Mouse (Mus musculus): ENCODE results near the gene Lrrc3b. TPM values are rescaled to one million over a fixed set of nuclear protein-coding genes. Genes with fewer than 3 reads are reported as not detected.

Lrrc3b gene
- 1 to 10 TPM; 2.1 to 2.4 TPM for total RNA-seq (2021)
- long read RNA-seq, experiment 1, partial matches to known transcripts = 0 of 2 reads
- long read RNA-seq, experiment 1, other reads (novel, unspliced or antisense) = 0 of 2 reads
- long read RNA-seq, experiment 2, partial matches to known transcripts = 0 of 2 reads
- long read RNA-seq, experiment 2, other reads (novel, unspliced or antisense) = 1 of 2 reads

DNA sequence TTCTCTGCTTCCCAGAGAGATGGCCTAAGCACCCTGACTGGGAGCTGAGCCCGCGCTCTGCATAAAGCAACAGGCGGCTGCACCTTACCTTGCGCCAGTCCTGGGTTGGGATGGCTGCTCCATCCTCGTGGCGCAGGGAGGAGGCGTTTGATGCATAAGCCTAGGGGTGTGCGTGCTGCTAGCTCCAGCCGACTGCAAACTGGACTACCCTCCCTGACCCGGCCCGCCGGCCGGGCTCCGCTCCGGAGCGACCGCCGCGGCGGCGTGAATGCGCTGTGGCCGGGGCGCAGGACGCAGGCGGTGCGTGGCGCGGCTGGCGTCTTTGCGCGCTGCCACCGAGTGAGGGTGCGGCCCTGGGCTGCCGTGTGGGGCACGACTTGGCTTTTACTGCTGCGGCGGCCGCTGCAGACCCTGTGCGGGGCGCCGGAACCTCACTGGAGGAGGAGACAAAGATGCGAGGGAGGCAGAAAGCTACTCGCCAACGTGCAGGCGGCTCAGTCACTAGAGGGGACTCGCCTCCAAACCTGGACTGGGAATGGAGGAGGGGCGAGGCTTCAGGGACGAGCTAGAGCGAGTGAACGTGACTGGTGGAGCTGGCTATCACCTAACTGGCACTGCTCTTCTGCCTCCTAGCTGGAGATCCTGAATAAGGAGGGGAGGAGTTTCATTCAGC lies at the start of gene Lrrc3b:
TSS of gene Lrrc3b (minus strand) at position 503 of the 673 bp plus-strand sequence.
- peak; percentile 9 for DNase-seq
- intact Hi-C loops (cut with DNase I; ENCODE audit: low total_unique reads) = no loop called here

DNA sequence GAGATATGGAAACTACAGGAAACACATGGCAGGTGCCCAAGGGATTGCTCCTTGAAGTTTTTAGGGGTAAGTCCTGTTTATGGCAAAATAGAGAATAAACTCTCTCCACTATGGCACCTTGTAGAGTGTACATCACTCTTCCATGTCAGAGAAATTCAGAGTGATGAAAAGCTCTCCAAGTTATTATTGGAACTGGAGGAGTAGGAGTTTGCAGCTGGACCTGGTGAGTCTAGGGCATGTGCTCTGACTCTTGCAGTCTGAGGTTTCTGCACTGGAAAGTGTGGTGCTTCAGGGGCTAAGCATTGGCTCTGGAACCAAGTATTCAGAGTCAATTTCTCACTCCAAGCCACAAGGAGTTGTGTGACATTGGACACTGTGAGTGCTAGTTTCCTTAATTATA lies 38.9 kb upstream of the Lrrc3b start:
- intact Hi-C loops (cut with DNase I; ENCODE audit: low total_unique reads) = no loop called here
- DNase-seq = no peak

DNA sequence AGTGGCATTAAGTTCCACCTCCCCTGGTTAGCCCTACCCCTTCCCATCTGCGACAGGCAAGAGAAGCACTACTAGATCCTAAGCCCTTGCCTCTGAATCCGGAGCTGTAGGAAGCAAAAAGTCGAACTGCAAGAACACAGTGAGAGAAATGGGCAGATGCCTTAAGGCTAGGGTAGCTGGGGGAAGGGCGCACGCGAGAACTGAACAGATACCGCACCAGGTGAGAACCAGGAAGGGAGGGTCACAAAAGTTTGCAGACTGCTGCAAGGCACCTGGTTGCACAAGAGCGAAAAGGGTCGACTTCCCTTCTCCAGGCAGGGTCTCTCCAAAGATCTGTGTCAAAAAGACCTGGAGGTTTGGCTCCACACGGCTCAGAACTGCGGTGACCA lies 697 bp downstream of the Lrrc3b start:
- no peak for DNase-seq
- intact Hi-C loops (cut with DNase I; ENCODE audit: low total_unique reads) = no loop called here

DNA sequence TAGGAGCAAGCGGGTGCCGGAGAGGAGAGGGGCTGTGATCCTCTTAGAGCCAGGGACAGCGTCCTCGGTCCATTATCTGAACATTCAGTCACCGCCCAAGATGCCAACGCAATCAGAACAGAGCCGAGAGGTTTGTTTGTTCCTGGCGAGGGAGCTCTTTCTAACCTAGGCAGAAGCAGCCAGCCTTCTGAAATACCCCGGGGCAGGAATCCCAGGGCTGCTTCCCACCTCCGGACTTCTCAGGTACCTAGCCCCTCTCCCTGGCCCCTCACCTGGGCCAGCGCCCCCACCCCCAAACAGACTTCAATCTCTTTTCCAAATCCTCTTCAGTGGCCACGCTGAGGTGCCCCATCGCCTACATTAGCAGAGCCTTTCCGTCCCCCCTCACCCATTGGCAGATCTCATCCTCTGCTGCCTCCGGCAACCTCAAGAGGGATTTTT lies 1.3 kb downstream of the Lrrc3b start:
- intact Hi-C loops (cut with DNase I; ENCODE audit: low total_unique reads) = no loop called here
- DNase-seq = no peak

DNA sequence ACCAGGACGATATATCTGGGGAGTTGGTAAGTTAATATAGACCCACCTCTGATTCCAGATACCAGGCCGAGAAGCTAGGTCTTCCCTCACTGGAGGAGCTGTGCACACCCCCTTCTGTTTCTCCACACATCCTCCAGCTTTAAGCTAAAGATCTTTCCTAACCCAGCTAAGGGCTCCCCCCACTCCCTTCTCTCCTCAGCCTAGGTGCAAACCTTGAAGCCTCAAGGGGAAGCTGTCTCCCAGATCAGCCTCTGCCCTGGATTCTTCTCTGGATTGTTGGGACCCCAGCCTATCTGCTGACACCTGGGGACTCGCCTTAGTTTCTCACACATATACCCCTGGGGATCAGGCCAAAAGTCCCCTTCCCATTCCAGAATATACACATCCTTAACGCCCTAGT lies 1.7 kb downstream of the Lrrc3b start:
- intact Hi-C loops (cut with DNase I; ENCODE audit: low total_unique reads) = no loop called here
- DNase-seq = no peak

DNA sequence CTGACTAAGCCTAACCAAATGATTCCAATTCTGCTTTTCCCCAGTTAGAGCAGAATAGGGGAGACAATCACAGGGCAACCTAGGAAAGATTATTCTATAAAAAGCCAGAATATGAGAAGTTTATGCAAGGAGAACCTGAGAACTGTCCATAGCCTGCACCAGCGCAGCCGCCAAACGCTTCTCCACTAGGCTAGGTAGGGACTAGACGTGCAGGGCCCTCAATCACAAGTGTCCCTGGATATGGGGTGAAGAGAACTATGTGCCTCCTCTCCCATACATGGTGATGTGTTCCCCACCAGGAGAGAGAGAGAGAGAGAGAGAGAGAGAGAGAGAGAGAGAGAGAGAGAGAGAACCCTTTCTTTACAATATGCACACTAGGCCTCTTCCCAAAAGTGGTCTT lies 2.2 kb downstream of the Lrrc3b start:
- no peak for DNase-seq
- intact Hi-C loops (cut with DNase I; ENCODE audit: low total_unique reads) = no loop called here

DNA sequence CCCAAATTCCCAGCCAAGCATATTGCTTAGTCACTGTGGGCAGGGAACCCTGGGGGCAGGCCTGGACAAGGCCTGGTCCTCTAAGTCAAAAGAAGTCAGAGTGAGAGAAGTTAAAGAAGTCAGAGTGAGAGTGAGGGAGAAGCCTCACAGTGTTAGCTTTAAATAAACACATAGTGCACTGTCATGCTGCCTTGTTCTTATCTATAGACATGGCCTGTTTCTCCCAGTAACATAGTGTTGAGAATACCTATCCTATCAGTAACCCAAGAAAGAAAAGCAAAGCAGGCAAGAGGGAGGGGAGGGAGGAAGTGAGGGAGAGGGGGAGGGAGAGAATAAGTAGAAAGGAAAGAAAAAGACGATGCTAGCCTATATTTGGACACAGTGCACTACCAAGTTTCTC lies 6.4 kb downstream of the Lrrc3b start:
- intact Hi-C loops (cut with DNase I; ENCODE audit: low total_unique reads) = no loop called here
- DNase-seq = no peak

DNA sequence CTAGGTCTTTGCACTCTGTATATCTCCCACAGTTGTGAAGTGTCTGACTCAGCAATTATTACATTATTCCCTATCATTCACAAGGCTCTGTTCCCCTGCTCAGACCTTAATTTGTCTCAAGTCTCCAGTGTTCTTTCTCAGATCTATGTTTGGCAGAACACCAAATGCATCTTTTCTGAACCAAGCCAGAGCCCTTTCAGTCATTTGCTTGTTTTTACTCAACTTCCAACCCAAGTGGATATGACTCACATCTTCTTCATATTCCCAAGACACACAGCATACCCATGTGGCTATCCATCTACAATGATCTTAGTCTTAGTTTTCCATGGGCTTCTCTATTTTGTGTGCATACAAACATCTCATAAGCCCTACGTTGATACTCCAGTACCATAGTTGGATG lies 17.2 kb downstream of the Lrrc3b start:
- no peak for DNase-seq
- intact Hi-C loops (cut with DNase I; ENCODE audit: low total_unique reads) = no loop called here

DNA sequence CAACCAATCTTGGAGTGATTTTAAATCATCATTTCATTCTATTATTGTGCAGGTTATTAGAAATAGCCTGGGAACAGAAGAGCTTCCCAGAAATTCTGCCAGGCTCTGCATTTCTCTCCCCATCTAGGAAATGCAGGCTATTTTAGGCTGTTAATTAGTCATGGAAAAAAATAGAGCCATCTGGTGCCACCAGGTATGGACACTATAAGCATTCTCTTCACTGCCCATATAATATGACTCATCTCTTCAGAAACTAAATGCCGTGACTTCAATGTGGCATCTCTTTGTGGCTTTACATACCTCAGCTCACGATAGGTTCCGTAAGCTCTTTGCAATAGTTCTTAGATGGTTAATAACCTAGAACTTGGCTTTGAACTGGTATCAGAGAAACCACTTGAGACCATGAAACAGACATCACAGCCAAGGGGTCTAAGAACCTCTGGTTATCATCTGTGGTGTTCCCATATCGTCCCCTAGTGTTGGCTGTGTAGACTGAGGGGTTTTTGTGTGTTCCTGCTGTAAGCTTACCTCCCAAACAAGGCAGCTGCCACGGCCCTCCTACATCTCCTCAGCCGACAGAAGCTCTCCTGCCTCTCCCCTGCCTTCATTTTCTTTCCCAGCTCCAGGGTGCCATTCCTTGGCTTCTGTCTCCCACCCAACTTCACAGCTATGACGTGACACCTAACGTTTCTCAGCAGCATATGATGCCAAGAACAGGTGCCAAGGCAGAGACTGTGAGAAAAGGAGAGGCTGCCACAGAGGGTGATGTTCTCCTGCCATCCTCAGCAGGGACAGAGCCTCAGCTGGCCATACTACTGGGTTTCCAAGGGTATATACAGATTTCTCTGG lies 27.9 kb downstream of the Lrrc3b start:
- intact Hi-C loops (cut with DNase I; ENCODE audit: low total_unique reads) = no loop called here
- no peak for DNase-seq

DNA sequence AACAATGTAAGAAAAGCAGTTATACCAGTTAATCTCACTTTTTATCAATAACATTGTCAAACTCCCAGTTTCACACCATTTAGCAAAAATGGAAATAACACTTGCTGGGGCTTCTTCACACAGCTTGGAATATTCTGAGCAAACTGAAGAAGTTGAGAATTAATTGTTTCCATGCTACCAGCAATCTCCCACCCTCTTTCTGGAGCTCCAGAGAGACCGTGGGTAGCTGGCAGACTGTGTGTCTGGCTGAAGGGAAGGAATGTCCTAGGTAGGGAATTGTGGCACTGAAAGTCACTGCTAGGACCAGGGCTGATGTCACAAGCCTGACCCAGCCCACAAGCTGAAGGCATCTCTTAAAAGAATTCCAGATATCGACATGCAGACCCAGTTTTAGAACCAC lies 53.3 kb downstream of the Lrrc3b start:
- no peak for DNase-seq
- intact Hi-C loops (cut with DNase I; ENCODE audit: low total_unique reads) = no loop called here

DNA sequence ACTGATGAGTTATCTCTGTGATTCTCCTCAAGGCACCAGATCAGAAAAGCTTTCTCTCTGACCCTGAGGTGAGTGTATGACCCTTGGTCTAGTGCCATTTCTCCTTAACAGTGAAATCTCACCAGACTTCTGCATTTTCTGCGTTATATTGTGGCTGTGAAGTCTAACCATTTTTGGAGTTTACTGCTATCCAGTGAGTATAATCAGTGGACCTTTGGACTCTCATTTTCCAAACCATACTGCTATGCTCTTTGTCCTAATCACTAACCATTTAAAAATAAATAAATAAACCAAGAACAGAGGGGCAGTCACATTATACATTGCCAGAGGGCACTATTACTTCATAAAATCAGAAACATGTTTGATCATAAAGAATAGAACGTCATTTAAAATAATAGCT lies 53.8 kb downstream of the Lrrc3b start:
- DNase-seq = no peak
- intact Hi-C loops (cut with DNase I; ENCODE audit: low total_unique reads) = no loop called here

DNA sequence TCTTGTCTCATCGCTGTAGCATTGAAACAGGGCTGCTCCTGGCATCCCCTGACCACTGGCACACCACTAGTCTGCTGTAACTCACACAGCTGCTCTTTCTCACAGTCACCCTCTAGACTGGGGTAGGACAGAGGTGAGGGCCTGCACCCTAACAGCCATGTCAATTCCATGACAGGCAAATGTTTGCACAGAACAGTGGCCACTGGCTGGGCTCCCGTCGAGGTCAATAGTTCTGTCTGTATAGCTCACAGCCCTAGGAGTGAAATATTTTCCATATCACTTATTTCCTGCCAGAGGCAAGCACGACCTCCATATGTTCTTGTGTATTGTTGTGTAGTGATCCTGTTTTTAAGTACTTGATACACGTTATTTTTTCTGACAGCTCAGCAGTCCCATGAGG lies 54.3 kb downstream of the Lrrc3b start:
- no peak for DNase-seq
- intact Hi-C loops (cut with DNase I; ENCODE audit: low total_unique reads) = no loop called here

DNA sequence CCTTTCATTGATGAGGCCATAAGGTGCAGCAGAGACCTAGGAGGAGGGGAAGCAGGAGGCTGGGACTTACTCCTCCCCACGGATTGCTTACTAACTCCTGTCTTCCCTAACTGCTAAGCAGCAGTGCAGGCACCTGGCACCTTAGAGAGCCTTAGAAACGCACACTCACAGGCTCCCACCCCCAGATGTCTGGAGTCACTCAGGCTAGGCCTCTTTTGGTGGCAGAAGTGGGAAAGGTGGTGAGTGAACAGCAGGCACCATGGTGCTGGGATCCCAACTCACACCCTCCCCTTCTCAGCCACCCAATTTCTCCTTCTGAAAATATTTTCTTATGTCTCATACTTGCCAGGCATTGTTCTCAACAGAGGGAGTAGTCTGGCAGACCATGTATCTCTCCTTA lies 55.7 kb downstream of the Lrrc3b start:
- DNase-seq = no peak
- intact Hi-C loops (cut with DNase I; ENCODE audit: low total_unique reads) = no loop called here

DNA sequence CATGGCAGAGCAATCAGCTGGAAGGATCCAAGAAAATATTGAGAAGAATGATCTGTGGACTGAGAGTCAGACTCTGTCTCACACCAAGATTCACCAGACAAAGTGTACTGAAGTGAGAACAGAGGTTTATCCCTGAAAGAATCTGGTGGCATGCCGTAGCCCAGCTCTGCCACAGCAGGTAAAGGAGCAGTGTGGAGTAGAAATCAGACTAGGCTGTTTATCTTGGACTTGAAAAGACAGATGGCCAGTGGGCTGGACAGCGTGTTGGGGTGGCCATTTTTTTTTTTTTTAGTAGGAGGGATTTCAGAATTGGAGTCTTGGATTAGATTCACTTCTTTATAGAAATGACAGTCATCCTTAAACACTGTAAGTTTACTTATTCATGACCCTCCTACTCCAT lies 61.4 kb downstream of the Lrrc3b start:
- DNase-seq = no peak
- intact Hi-C loops (cut with DNase I; ENCODE audit: low total_unique reads) = loop anchor here (10.0 kb wide), 1 partner anchor 387 kb away; no protein-coding TSS in a partner anchor

DNA sequence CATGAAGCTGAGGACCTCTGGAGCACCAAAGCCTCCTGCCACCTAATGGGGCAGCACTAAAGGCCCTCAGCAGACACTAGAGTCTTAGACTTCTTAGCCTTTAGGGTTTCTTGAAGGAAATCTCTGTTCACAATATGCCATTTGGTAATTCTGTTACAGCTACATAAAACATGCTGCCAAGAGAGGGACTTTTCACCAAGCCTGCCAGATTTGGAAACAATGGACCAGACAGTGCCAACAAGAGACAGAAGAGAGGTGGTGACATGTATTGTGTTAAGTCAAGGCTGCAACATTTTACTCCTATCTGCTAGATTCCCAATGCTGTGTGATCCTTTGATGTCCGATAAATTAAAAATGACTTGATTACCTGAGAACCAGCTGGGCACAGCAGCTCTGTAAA lies 62.0 kb downstream of the Lrrc3b start:
- DNase-seq = no peak
- intact Hi-C loops (cut with DNase I; ENCODE audit: low total_unique reads) = loop anchor here (10.0 kb wide), 1 partner anchor 388 kb away; no protein-coding TSS in a partner anchor

DNA sequence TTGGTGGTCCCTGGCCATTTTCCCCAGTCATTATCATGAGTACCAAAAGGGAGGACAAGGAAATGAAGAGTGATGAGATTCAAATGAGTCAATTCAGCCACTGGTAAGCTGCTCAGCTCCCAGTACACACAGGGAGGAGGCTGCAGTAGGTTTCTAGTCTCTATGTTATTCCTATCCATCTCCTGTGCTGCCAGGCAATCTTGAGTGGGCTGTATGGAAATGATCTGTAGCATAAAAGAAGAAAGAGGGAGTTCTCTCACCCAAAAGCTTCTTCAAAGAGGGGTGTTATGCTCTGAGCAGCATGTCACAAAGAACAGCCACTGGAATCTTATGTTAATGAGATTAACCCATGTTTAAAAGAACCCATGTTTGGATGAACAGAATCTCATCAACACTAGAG lies 64.5 kb downstream of the Lrrc3b start:
- DNase-seq = no peak
- intact Hi-C loops (cut with DNase I; ENCODE audit: low total_unique reads) = loop anchor here (10.0 kb wide), 1 partner anchor 391 kb away; no protein-coding TSS in a partner anchor

DNA sequence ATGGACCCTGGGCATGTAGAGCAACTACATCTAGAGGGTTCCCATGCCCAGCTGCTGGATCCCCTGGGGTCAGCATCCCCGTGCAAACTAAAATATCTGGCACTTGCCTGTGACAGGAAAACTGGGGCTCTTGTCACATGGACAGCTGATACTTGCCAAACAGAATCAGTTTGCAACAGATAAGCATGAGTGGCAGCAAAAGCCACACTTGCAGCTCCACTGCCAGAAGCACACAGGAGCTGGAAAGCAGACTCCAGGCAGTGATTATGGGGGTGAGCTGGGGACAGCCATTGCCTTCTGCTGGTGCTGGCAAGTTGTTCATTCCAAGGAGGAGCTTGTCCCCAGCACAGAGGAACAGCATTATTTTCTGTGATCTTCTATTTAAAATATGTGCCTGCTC lies 65.8 kb downstream of the Lrrc3b start:
- intact Hi-C loops (cut with DNase I; ENCODE audit: low total_unique reads) = loop anchor here (10.0 kb wide), 1 partner anchor 392 kb away; no protein-coding TSS in a partner anchor
- peak; percentile 18 for DNase-seq

DNA sequence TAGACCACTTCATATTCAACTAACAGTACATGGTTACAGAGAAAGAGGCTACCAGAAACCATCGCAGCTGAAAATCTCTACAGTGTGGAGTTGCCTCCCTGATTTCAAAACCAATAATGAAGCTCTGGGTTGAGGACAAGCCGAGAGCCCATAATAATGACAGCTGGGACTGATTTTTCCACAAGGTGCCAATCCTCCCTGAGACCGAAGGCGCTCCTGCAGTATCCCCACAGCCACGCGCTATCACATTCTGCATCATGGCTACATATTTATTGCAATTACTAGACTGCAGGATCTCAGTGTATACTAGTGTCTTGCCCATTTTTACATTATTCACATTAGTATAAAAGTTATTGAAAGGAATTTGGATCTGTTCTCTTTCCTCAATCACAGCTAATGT lies 73.7 kb downstream of the Lrrc3b start:
- intact Hi-C loops (cut with DNase I; ENCODE audit: low total_unique reads) = no loop called here
- no peak for DNase-seq

DNA sequence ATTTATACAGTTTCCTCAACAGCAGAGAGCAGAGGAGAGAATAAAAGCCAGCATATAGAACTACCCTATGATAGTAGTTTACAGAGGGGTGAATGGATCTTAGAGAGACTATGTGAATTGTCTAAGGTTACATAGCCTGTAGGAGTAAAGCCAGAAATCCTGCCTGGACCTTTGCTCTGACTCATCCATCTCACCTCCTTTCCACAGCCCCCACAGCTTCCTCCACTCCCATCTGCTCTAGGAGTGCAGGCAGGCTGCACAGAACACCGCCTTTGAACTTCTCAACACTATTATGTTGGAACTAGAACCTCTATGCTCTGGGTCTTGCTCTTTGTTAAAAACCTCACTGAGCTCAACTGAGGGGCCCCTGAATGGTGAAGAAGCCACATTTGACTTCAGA lies 78.9 kb downstream of the Lrrc3b start:
- intact Hi-C loops (cut with DNase I; ENCODE audit: low total_unique reads) = loop anchor here (5.0 kb wide), 1 partner anchor 522 kb away; no protein-coding TSS in a partner anchor
- DNase-seq = no peak

DNA sequence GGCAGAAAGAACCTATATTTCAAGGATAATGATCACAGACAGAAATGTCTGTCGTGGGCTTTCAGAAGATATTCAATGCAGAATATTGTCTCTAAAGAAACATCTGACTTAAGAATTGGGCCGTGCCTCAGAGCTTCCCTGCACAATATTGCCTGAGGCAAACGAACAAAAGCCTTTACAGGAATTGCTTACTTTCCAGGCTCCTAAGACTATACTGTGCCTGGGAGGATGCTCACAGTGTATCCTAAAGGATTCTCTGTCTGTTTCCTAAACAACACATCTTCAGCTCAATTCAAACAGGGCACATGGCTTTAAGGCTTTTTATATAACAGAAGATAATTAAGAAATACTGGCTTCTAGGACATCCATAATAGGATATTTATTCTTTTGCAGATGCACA lies 79.7 kb downstream of the Lrrc3b start:
- no peak for DNase-seq
- intact Hi-C loops (cut with DNase I; ENCODE audit: low total_unique reads) = loop anchor here (5.0 kb wide), 1 partner anchor 523 kb away; no protein-coding TSS in a partner anchor
